Mouse (Mus musculus): ENCODE results near the gene Rapgef3. TPM values are rescaled to one million over a fixed set of nuclear protein-coding genes. Genes with fewer than 3 reads are reported as not detected.

Gene Rapgef3
- total and polyA plus RNA-seq, 3 experiments: 2.5 to 3.4 (median 3.2) TPM

DNA sequence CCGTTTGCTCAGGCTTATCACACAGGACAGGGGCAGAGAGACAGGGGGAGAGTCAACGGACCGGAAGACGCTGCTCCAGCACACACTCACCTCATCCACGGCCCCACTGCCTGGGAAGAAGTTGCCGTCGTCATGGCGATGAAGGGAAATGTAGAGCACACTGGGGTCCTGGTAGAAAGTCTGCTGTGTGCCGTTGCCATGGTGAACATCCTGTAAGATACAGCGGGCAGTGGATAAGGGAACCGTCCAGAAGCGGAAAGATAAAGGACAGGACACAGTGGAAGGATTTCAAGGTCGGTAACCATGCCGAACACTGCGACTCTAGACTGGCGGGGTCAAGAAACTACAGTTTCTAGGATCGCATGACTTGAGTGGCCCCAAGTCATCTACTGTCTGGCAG is 30.4 kb upstream of the Rapgef3 start:
- no peaks in the 10 kb centered on the region for H3K27me3 ChIP-seq (replicated peaks)
- in situ Hi-C loops (cut with MboI; ENCODE audit: low pct_ligation_motif_present, low pct_unique_long_range_greater_than_20kb, low sequenced_read_pairs): no loop called here
- H3K36me3 ChIP-seq (replicated peaks in 1 of 2; ENCODE audit: control insufficient read depth in 1 of 2, insufficient read depth in 1 of 2, low read length in 1 of 2): peaks cover 95 to 100% of the 10 kb centered on the region in 2 experiments
- H3K9me3 ChIP-seq (replicated peaks; ENCODE audit: low read length): peaks cover 4% of the 10 kb centered on the region
- dilution Hi-C loops (cut with MboI; ENCODE audit: extremely low pct_ligation_motif_present, extremely low pct_unique_long_range_greater_than_20kb, low sequenced_read_pairs): loop anchor here (25.0 kb wide), 1 partner anchor 164 kb away; the partner anchor contains the start of gene Tmem106c
- DNase-seq (ENCODE audit: extremely low read depth): no peak
- H3K4me1 ChIP-seq (ENCODE audit: control insufficient read depth in 1 of 2, insufficient read depth in 2 of 2): no peaks in the 10 kb centered on the region
- H3K79me2 ChIP-seq (replicated peaks; ENCODE audit: control insufficient read depth, extremely low read depth, insufficient read depth, poor library complexity, severe bottlenecking): no peaks in the 10 kb centered on the region
- H3K4me2 ChIP-seq (ENCODE audit: insufficient read depth, low read depth, poor library complexity, severe bottlenecking): no peak overlapping the region
- no peak for TF ChIP-seq USF1 (IDR thresholded peaks at IDR 0.05; ENCODE audit: low read depth, low read length)
- TF ChIP-seq MAX (IDR thresholded peaks at IDR 0.05; ENCODE audit: low read length): no peak
- TF ChIP-seq ZKSCAN1 (IDR thresholded peaks at IDR 0.05; ENCODE audit: borderline replicate concordance, low read depth, low read length): no peak
- no peak for TF ChIP-seq CHD1 (IDR thresholded peaks at IDR 0.05; ENCODE audit: low read depth, low read length)
- TF ChIP-seq UBTF (IDR thresholded peaks at IDR 0.05; ENCODE audit: low read depth, low read length): no peak
- no peak for TF ChIP-seq SMC3 (IDR thresholded peaks at IDR 0.05; ENCODE audit: low read depth, low read length)
- TF ChIP-seq SIN3A (IDR thresholded peaks at IDR 0.05; ENCODE audit: low read length): no peak
- TF ChIP-seq CHD2 (IDR thresholded peaks at IDR 0.05; ENCODE audit: low read length): no peak
- TF ChIP-seq NELFE (IDR thresholded peaks at IDR 0.05; ENCODE audit: low read depth, low read length): no peak
- no peak for TF ChIP-seq GABPA (IDR thresholded peaks at IDR 0.05; ENCODE audit: insufficient replicate concordance, low read depth, low read length)
- TF ChIP-seq PAX5 (IDR thresholded peaks at IDR 0.05; ENCODE audit: low read length): no peak
- no peak for TF ChIP-seq ZNF384 (IDR thresholded peaks at IDR 0.05; ENCODE audit: low read depth, low read length)
- TF ChIP-seq POLR2A (IDR thresholded peaks at IDR 0.05; ENCODE audit: low read depth, low read length): no peak
- no peak for TF ChIP-seq BHLHE40 (IDR thresholded peaks at IDR 0.05; ENCODE audit: low read depth, low read length)
- TF ChIP-seq RAD21 (IDR thresholded peaks at IDR 0.05; ENCODE audit: low read depth, low read length): no peak
- H3K4me3 ChIP-seq (replicated peaks in 1 of 3; ENCODE audit: low read depth in 2 of 3, low read length in 2 of 3, poor library complexity in 1 of 3): no peak overlapping the region
- H3K9ac ChIP-seq (ENCODE audit: insufficient read depth, low read depth): no peak overlapping the region
- no peak overlapping the region for H3K27ac ChIP-seq (ENCODE audit: insufficient read depth, low read depth)

DNA sequence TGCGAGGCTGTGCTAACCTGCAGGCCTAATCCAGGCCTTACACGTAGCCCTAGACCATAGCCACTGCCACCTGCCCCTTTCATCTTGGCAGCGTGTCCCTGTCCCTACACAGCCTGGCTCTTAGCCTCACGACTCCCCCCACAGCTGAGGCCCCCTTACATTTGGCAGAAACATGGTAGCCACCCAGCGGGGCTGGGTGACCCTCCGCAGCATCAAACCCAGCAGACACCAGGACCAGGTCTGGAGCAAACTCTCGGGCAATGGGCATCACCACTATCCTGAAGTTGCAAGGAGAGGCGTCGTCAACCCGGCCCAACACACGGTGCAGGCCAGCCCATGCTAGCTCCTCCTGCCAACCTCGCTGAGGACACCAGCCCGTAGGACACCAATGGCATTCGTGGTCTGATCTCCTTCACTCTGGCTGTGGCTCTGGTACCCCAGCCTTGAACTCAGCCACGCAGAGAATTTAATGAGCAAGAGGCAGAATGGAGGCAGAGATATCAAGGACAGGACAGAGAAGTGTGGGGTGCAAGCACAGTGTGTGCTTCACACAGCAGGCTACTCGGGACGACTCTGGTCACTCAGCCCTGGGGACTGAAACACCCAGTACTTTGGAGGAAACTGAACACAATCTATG is 29.0 kb upstream of the Rapgef3 start:
- TF ChIP-seq JUND (conservative IDR thresholded peaks at IDR 0.05; ENCODE audit: low read depth, low read length): no peak
- TF ChIP-seq MYC (IDR thresholded peaks at IDR 0.05; ENCODE audit: low read depth, low read length): no peak
- no peak for TF ChIP-seq TCF12 (IDR thresholded peaks at IDR 0.05; ENCODE audit: low read depth, low read length)
- no peak for TF ChIP-seq MAZ (IDR thresholded peaks at IDR 0.05; ENCODE audit: low read depth, low read length)
- TF ChIP-seq MAFK (IDR thresholded peaks at IDR 0.05; ENCODE audit: insufficient replicate concordance, low read length): no peak
- no peak for TF ChIP-seq GABPA (IDR thresholded peaks at IDR 0.05; ENCODE audit: insufficient replicate concordance, low read depth, low read length)
- no peak for TF ChIP-seq CHD2 (IDR thresholded peaks at IDR 0.05; ENCODE audit: low read length)
- no peak for TF ChIP-seq ELF1 (IDR thresholded peaks at IDR 0.05; ENCODE audit: low read depth, low read length)
- no peak for TF ChIP-seq ZC3H11A (IDR thresholded peaks at IDR 0.05; ENCODE audit: low read depth, low read length)
- no peak overlapping the region for H3K27ac ChIP-seq (ENCODE audit: insufficient read depth, low read depth)
- dilution Hi-C loops (cut with MboI; ENCODE audit: extremely low pct_ligation_motif_present, extremely low pct_unique_long_range_greater_than_20kb, low sequenced_read_pairs): loop anchor here (25.0 kb wide), 1 partner anchor 166 kb away; the partner anchor contains the start of gene Tmem106c
- peaks cover 94 to 100% of the 10 kb centered on the region in 2 experiments for H3K36me3 ChIP-seq (replicated peaks in 1 of 2; ENCODE audit: control insufficient read depth in 1 of 2, insufficient read depth in 1 of 2, low read length in 1 of 2)
- no peaks in the 10 kb centered on the region for H3K4me1 ChIP-seq (ENCODE audit: control insufficient read depth in 1 of 2, insufficient read depth in 2 of 2)
- H3K9ac ChIP-seq (ENCODE audit: insufficient read depth, low read depth): no peak overlapping the region
- no peak overlapping the region for H3K4me2 ChIP-seq (ENCODE audit: insufficient read depth, low read depth, poor library complexity, severe bottlenecking)
- no peaks in the 10 kb centered on the region for H3K27me3 ChIP-seq (replicated peaks)
- no peaks in the 10 kb centered on the region for H3K79me2 ChIP-seq (replicated peaks; ENCODE audit: control insufficient read depth, extremely low read depth, insufficient read depth, poor library complexity, severe bottlenecking)
- H3K4me3 ChIP-seq (replicated peaks in 1 of 3; ENCODE audit: low read depth in 2 of 3, low read length in 2 of 3, poor library complexity in 1 of 3): no peak overlapping the region
- H3K9me3 ChIP-seq (replicated peaks; ENCODE audit: low read length): peaks cover 4% of the 10 kb centered on the region
- in situ Hi-C loops (cut with MboI; ENCODE audit: low pct_ligation_motif_present, low pct_unique_long_range_greater_than_20kb, low sequenced_read_pairs): no loop called here
- DNase-seq (ENCODE audit: extremely low read depth): no peak
